Mouse (Mus musculus): Measurements from ENCODE around the gene Sun3.

GRCm38 (mm10) chr11:9046546-9046945, 2.2 kb downstream of the Sun3 start:
- TF ChIP-seq CTCF (IDR thresholded peaks at IDR 0.05; ENCODE audit: low read depth) (no peak), EP300 (IDR thresholded peaks at IDR 0.05; ENCODE audit: low read depth) (no peak)

Measured in liver, postnatal 0 days (tissue).